Mouse (Mus musculus): ENCODE results near the gene Robo2. TPM values are rescaled to one million over a fixed set of nuclear protein-coding genes. Genes with fewer than 3 reads are reported as not detected.

Gene Robo2
- polyA plus RNA-seq (2015; fragmentation: Nextera tagmentation; extraction: Ambion mirVana), result 121 and 124 TPM in 2 replicates

DNA sequence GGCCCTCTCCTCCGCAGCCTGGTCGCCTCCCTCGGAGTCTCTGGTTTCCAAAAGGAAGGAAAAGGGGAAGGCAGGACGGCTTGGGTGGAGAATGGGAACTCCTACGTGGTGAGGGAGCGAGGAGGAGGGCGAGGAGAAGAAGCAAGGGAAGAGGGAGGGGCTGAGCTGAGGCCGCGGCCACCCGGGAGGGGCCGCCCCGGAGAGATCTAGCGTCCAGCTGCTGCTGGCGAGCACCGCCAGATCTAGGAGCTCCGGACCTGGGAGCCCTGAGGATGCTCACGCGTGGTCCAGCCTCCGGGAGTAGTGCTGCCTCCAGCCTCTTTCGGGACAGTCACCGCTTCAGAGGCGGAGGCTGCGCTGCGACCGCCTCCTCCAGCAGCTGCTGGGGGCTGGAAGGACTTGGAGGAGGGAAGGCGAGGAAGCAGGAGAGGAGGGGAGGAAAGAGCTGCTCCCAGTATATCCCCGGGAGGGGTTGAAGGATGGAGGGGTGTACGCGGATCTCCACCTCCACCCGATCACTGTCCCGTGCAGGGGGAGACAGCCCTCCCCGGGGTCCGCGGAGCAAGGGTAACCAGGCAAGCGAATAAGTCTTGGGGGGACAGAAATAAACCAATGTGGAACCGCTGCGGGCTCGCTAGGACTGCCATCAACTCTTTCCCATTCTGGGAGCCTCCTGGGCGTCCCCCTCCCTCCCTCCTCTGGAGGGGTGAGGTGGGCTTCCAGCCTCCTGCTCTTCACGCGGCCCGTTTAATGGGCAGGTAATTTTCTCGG, at the start of gene Robo2:
Robo2 (minus strand) TSS at position 345 of the 771 bp plus-strand sequence.
- H3K4me3 ChIP-seq, result peak within 1 kb of the TSS; percentile 69
- H3K9me3 ChIP-seq, result no peaks in the 10 kb centered on the region
- peak; percentile 81 for ATAC-seq (ENCODE audit: insufficient number of reproducible peaks, insufficient read depth, low FRiP score, low TSS enrichment, low read depth)
- H3K36me3 ChIP-seq, result no peaks in the 10 kb centered on the region
- H3K4me1 ChIP-seq, result 0 out of 2 replicates have a peak, but pooled peaks cover 3% of the 10 kb centered on the region
- peak within 1 kb of the TSS; percentile 80 for H3K9ac ChIP-seq
- no peaks in the 10 kb centered on the region for H3K27me3 ChIP-seq
- under 1% methylated on average over 43 of the region's 43 CpGs for WGBS
- H3K27ac ChIP-seq, result peak within 1 kb of the TSS; percentile 94
- H3K4me2 ChIP-seq, result peak within 1 kb of the TSS; percentile 85

DNA sequence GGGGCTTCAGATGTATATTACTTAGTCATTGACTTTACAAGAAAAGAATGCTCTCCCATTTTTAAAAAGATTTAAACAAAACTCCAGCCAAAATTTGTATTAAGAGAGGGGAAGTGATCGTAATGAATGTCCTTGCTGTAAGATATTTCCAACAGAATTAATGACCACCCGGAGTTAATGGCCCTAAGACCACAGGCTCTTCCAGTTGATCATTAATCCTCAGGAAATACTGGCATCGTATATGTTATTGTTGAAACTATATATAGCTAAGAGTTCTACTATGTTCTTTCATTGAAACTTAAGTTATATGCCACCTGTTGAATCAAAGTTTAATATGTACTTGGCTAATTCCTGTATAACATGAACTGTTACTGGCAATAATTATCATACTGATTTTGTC, 46.5 kb upstream of the Robo2 start:
- Histone ChIP-seq H3K27ac (no peak overlapping the region), H3K9me3 (no peaks in the 10 kb centered on the region), H3K27me3 (no peaks in the 10 kb centered on the region), H3K4me3 (no peak overlapping the region), H3K4me1 (no peaks in the 10 kb centered on the region), H3K4me2 (no peak overlapping the region), H3K36me3 (no peaks in the 10 kb centered on the region), H3K9ac (no peak overlapping the region)
- no peak for ATAC-seq (ENCODE audit: insufficient number of reproducible peaks, insufficient read depth, low FRiP score, low TSS enrichment, low read depth)
- 91% methylated on average over 3 of the region's 3 CpGs for WGBS

DNA sequence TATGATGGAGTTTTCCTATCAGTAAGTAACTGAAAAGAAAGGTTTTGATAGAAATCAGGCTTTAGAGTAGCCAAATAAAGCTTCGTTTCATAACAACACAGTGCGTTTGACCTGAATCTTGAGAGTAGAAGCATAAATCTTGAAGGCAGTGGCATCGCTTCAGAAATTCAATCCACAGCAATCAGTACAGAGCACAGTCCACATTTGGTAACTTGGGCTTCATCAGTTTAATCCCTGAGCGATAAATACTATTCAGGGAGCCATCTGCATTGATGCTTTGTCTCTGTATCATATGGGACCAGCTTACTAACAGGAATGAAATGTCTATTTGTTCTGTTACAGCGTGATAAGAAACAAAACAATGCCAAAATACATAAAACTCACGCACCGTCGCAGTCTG, 46.1 kb upstream of the Robo2 start:
- H3K9me3 ChIP-seq, result no peaks in the 10 kb centered on the region
- H3K27ac ChIP-seq, result no peak overlapping the region
- H3K4me3 ChIP-seq, result no peak overlapping the region
- no peaks in the 10 kb centered on the region for H3K4me1 ChIP-seq
- H3K27me3 ChIP-seq, result no peaks in the 10 kb centered on the region
- ATAC-seq (ENCODE audit: insufficient number of reproducible peaks, insufficient read depth, low FRiP score, low TSS enrichment, low read depth), result no peak
- no peaks in the 10 kb centered on the region for H3K36me3 ChIP-seq
- H3K4me2 ChIP-seq, result no peak overlapping the region
- WGBS, result 87% methylated on average over 8 of the region's 8 CpGs
- H3K9ac ChIP-seq, result no peak overlapping the region

DNA sequence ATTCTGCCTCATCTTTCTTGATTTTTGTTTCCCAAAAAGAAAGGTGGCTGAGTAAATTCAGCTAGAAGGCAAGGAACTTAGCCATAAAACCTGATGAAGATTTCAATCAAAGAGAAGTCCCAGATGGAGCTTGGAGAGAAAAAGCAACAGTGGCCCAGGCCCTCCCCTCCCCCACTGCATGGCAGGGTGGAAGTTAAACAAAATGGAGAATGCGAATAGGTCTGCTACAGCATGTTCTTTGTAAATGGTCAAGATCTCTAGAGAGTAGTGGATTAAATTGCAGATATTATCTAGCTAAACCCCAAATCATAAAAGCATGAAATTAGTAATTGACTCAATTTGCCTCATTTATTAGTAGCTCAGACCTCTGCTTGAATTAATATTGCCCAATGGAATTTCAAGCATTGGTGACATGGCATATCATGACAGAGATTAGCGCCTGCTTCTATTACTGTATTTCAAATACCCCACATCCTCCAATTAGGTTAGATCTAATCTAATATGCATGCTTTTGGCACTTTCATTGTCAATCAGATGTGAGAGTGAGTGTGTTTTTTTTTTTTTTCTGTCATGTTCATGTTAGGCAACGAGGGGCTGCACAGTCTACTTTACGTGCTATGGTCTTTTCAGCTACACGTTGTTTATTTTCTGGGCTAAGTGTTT, 45.3 kb upstream of the Robo2 start:
- no peak for ATAC-seq (ENCODE audit: insufficient number of reproducible peaks, insufficient read depth, low FRiP score, low TSS enrichment, low read depth)
- no peaks in the 10 kb centered on the region for H3K4me1 ChIP-seq
- H3K9ac ChIP-seq, result no peak overlapping the region
- H3K9me3 ChIP-seq, result no peaks in the 10 kb centered on the region
- WGBS, result 70% methylated on average over 5 of the region's 5 CpGs
- H3K4me2 ChIP-seq, result no peak overlapping the region
- no peak overlapping the region for H3K4me3 ChIP-seq
- H3K27me3 ChIP-seq, result no peaks in the 10 kb centered on the region
- no peak overlapping the region for H3K27ac ChIP-seq
- no peaks in the 10 kb centered on the region for H3K36me3 ChIP-seq

DNA sequence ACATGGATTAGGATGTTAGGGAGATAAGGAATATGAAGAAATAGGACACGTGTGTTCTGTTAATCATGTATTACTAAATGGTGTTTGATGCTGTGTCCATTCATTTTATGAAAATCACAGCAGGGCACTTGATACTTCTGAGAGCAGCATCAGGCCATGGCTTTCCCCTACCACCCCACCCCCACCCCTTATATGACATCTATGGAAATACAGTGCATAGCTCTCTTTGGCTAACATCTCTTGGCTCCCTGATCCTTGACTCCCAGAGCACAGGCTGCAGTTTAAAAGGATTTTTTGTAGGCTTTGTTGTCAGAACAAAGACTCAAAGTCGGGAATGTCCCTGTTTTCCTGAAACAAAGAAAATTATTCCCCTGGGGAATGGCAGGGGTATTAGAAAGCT, 43.6 kb upstream of the Robo2 start:
- WGBS, result 36% methylated on average over 2 of the region's 2 CpGs
- H3K4me3 ChIP-seq, result no peak overlapping the region
- no peak overlapping the region for H3K9ac ChIP-seq
- H3K36me3 ChIP-seq, result no peaks in the 10 kb centered on the region
- no peaks in the 10 kb centered on the region for H3K27me3 ChIP-seq
- no peak overlapping the region for H3K27ac ChIP-seq
- ATAC-seq (ENCODE audit: insufficient number of reproducible peaks, insufficient read depth, low FRiP score, low TSS enrichment, low read depth), result no peak
- no peaks in the 10 kb centered on the region for H3K4me1 ChIP-seq
- no peaks in the 10 kb centered on the region for H3K9me3 ChIP-seq
- H3K4me2 ChIP-seq, result no peak overlapping the region

DNA sequence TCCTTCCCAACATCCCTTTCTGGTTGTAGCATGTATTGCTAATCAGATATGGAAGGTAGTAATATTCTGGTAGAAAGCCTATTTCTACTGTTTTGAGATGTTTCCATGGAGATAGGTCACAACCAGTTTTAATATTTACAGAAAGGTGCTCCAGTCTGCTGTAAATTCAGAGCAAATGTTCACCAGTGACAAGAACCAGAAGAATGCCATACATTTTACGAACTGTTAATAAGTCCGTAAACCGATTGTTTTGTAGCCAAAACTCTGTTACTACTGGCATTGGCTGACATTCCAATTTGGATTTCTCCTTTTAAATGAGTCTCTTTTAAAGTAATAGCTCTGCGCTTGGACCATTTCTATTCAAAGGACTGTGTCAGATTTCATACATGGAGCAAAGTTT, 36.4 kb upstream of the Robo2 start:
- H3K4me3 ChIP-seq, result no peak overlapping the region
- ATAC-seq (ENCODE audit: insufficient number of reproducible peaks, insufficient read depth, low FRiP score, low TSS enrichment, low read depth), result no peak
- WGBS, result 91% methylated on average over 4 of the region's 4 CpGs

DNA sequence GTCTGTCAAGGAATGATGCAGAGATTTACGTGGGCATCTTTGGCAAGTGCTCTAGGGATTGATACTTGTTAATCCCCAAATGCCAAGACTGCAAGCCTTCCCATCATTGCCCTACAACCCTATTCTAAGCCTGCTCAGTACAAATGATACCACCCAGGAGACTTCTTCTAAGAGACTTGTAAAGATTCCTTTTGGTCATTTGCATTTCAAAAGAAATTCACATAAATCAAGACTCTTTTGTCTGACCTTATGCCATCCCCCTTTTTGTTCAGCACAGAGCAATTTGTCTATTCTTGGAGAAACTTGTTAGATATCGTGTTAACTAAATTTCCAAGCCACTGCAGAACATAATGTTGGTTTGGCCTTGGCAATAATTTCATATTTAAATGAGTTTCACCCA, 15.4 kb upstream of the Robo2 start:
- no peak overlapping the region for H3K27ac ChIP-seq
- WGBS, result 68% methylated on average over 2 of the region's 2 CpGs
- no peak overlapping the region for H3K4me3 ChIP-seq

More for the DNA sequence above, 36.4 kb upstream of the Robo2 start:
- Histone ChIP-seq H3K4me2 (no peak overlapping the region), H3K9ac (no peak overlapping the region), H3K36me3 (no peaks in the 10 kb centered on the region), H3K4me1 (no peaks in the 10 kb centered on the region), H3K27me3 (no peaks in the 10 kb centered on the region), H3K9me3 (no peaks in the 10 kb centered on the region), H3K27ac (no peak overlapping the region)

DNA sequence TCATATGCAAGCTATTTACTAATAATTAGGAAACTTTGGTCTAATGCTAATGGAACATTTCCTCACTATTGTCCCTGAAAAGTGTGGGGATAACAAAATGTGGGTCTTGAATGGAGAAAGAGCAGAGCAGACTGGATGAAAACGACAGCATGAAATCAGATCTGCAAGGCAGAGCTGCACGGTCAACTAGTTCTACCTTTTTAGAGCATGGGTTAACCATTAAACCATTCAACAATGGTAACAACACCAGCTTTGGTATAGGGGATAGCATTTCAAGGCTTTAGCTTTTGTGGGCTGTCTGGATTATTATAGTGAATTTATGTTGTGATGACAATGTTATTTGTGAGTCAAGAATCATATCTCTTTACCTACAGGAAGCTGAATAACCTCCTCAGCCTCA, 8.7 kb upstream of the Robo2 start:
- Histone ChIP-seq H3K27me3 (no peaks in the 10 kb centered on the region), H3K4me2 (no peak overlapping the region), H3K9me3 (no peaks in the 10 kb centered on the region), H3K9ac (no peak overlapping the region), H3K27ac (no peak overlapping the region), H3K4me1 (no peaks in the 10 kb centered on the region), H3K4me3 (no peak overlapping the region), H3K36me3 (no peaks in the 10 kb centered on the region)
- 46% methylated on average over 2 of the region's 2 CpGs for WGBS
- no peak for ATAC-seq (ENCODE audit: insufficient number of reproducible peaks, insufficient read depth, low FRiP score, low TSS enrichment, low read depth)

More for the DNA sequence above, 15.4 kb upstream of the Robo2 start:
- Histone ChIP-seq H3K4me2 (no peak overlapping the region), H3K36me3 (no peaks in the 10 kb centered on the region), H3K4me1 (no peaks in the 10 kb centered on the region), H3K27me3 (no peaks in the 10 kb centered on the region; the same call in 1 of the 2 replicates), H3K9ac (no peak overlapping the region), H3K9me3 (no peaks in the 10 kb centered on the region)
- ATAC-seq (ENCODE audit: insufficient number of reproducible peaks, insufficient read depth, low FRiP score, low TSS enrichment, low read depth), result no peak

DNA sequence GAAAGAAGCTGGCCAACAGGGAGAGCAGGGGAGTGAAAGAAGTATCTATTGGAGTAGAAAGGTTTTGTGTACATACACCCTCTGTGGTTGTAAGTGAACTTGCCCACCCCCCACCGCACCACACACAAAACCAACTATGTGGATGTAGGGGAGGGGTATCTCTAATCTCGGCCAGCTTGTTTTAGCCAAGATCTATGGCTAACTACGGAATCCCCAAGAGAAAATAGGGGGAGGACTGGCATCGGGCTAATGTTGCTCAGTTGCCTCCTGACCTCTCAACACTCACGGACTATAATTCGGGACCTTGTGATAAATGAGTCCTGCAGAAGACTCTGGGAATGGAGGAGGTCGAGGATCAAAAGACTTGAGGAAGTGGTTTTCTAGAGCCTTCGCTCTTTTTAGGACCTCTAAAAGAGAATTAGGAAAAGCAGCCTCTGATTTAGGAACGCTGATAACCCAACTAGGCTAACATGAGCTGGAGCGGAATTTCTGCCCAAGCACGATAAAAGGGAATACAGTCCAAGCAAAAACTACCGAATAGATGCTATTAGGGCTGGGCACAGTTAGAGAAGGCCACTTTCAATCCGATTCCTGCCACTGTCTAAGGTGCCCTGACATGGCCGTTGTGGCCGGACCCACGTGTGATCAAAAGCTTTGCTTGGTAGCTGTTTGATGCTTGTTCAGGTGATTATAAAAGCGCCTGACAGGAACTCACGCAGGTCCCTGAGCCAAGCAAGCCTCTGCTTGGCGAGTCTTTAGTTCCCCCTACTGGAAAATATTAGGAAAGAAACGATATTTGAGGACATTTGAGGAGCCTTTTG, 1.1 kb upstream of the Robo2 start:
- Histone ChIP-seq H3K36me3 (no peaks in the 10 kb centered on the region), H3K9me3 (no peaks in the 10 kb centered on the region), H3K4me1 (0 out of 2 replicates have a peak, but pooled peaks cover 3% of the 10 kb centered on the region), H3K4me3 (peak overlapping the region; percentile 69), H3K9ac (peak overlapping the region; percentile 80), H3K27ac (peak overlapping the region; percentile 94), H3K27me3 (no peaks in the 10 kb centered on the region), H3K4me2 (peak overlapping the region; percentile 85)
- no peak for ATAC-seq (ENCODE audit: insufficient number of reproducible peaks, insufficient read depth, low FRiP score, low TSS enrichment, low read depth)
- under 1% methylated on average over 20 of the region's 20 CpGs for WGBS

DNA sequence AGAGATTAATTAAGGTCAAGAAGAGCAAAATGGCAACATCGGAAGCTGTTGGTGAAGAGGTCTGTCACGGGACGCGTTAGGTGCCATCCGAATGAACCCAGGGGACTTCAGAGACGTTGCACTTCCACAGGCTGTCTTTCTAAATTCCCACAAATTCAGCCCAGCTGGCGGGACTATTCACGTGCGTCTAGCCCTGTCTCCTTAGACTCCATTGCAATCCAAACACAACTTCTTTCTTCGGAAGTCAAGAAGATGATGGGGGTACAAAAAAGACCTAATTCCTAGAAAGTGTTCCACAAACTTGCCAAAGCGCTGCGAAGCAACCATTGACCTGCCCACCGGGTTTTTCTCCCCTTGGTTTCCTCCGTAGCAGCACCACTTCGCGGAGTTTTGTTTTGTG, 604 bp downstream of the Robo2 start:
- no peaks in the 10 kb centered on the region for H3K9me3 ChIP-seq
- no peaks in the 10 kb centered on the region for H3K27me3 ChIP-seq
- no peak for ATAC-seq (ENCODE audit: insufficient number of reproducible peaks, insufficient read depth, low FRiP score, low TSS enrichment, low read depth)
- H3K4me1 ChIP-seq, result 0 out of 2 replicates have a peak, but pooled peaks cover 3% of the 10 kb centered on the region
- no peaks in the 10 kb centered on the region for H3K36me3 ChIP-seq
- H3K4me2 ChIP-seq, result peak overlapping the region; percentile 85
- peak overlapping the region; percentile 69 for H3K4me3 ChIP-seq
- WGBS, result under 1% methylated on average over 16 of the region's 16 CpGs
- H3K9ac ChIP-seq, result peak overlapping the region; percentile 80
- H3K27ac ChIP-seq, result peak overlapping the region; percentile 94

DNA sequence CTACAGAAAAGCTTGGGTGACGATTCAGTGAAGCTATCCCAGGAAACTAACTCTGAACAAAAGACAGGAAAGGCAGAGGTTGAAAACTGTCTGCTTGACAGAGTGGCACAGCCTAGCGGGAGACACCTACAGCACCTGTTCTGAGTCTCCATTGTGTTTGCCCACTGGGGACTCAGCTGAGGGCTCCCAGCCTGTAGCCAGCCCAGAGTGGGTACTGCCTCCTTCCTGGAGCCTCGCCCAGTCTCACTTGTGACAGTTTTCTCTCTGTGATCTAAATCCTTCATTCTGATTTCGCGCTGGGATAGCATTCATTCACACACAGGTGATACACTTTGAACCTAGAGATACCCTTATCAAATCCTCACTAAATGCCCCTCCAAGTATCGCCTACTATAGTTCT, 1.5 kb downstream of the Robo2 start:
- Histone ChIP-seq H3K9ac (peak overlapping the region; percentile 80), H3K27ac (peak overlapping the region; percentile 94; the same call in 1 of the 2 replicates), H3K4me2 (peak overlapping the region; percentile 85), H3K9me3 (no peaks in the 10 kb centered on the region), H3K27me3 (no peaks in the 10 kb centered on the region), H3K4me3 (peak overlapping the region; percentile 69), H3K36me3 (no peaks in the 10 kb centered on the region), H3K4me1 (0 out of 2 replicates have a peak, but pooled peaks cover 3% of the 10 kb centered on the region)
- no peak for ATAC-seq (ENCODE audit: insufficient number of reproducible peaks, insufficient read depth, low FRiP score, low TSS enrichment, low read depth)
- WGBS, result 16% methylated on average over 6 of the region's 6 CpGs

Measured in embryonic facial prominence, embryonic 13.5 days (tissue).